Mouse (Mus musculus) urinary bladder, postnatal 4 days (tissue): ENCODE data around the gene Wdr63.
"Not testable (repeated sequence)": the region's sequence is repeated elsewhere in the genome, so short reads cannot be mapped to it uniquely, and the experiment has no call there.

Experiments used
- DNase-seq, 2 experiments: peaks; one replicate each; pipeline ENCODE4 v3.0.0; 2021 to 2022; ENCODE audit warnings: low spot score in 2 of 2

Wdr63 gene

GRCm38 (mm10) chr3:146011544-146012218 is 96.2 kb downstream of the Wdr63 start:
- DNase-seq, result peak in 1 of 2 experiments; percentile 44

GRCm38 (mm10) chr3:146010751-146011150 is 97.2 kb downstream of the Wdr63 start:
- peak in 1 of 2 experiments; percentile 35 for DNase-seq

GRCm38 (mm10) chr3:146009859-146010645 is 97.9 kb downstream of the Wdr63 start:
- peak; percentile 29 to 59 for DNase-seq

DNA sequence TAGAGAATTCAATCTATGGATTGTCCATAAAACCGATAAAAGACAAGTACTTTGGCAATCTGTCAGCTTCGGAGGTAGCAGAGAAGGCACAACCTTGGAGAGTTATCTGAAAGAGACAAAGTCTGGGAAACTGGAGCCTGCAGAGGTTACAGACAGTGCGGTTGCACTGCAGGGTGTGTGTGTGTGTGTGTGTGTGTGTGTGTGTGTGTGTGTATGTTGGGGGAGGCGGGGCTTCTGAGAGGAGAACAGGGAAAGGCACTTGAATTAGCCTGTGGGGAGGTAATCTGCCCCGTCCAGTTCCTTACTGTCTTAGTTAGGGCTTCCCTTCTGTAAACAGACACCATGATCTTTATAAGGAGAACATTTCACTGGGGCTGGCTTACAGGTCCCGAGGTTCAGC is 100.1 kb downstream of the Wdr63 start:
- DNase-seq, result no peak

GRCm38 (mm10) chr3:146004347-146005051 is 103.4 kb downstream of the Wdr63 start:
- DNase-seq, result no peak

- not testable (repeated sequence) for DNase-seq
Observed at GRCm38 (mm10) chr3:145996539-145996938, 111.4 kb downstream of the Wdr63 start.

- no peak for DNase-seq
Observed at GRCm38 (mm10) chr3:145995489-145995888, 112.4 kb downstream of the Wdr63 start.

GRCm38 (mm10) chr3:145993481-145994201 is 114.3 kb downstream of the Wdr63 start:
- peak in 1 of 2 experiments; percentile 34 for DNase-seq

- DNase-seq, result peak in 1 of 2 experiments; percentile 54
Observed at GRCm38 (mm10) chr3:145992796-145993195, 115.1 kb downstream of the Wdr63 start.

DNA sequence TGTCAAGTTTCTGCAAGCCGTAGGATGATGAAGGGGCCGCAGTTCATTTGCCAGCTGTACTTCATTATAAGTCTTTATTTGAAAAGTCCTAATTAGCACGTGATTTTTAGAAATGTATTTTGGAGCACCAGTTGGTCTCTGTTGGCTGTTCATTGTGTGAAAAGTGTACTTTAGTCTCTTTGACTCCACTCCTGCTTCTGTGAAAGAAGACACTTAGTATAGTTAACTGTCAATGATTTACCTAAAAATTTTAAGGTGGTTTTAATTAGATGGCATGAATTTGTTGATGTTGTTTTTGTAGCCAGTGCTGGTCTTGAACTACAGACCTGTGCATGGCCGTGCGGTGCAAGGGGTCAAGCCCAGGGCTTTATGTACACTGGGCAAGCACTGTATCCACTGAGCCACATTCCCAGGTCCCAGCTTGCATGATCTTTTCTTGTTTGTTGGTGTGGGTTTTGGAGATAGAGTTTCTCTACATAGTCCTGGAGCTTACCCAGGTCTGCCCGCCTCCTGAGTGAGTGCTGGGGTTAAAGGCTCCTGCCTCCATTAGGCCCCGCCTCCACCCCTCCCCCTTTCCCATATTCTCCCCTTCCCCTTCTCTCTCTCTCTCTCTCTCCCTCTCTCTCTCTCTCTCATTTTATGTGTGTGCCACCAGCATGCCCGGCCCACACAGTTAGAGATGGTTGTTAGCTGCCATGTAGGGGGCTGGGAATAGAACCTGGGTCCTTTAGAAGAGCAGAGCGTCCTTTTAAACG is 115.8 kb downstream of the Wdr63 start:
- peak in 1 of 2 experiments; percentile 20 for DNase-seq

- no peak for DNase-seq
Observed at GRCm38 (mm10) chr3:145991130-145991529, 116.8 kb downstream of the Wdr63 start.
